In genomic region chr8:125183548-125184451, GRCm38 (mm10) we compare ENCODE assay signal across 8 mouse cellular contexts.
DNase-seq lines count a peak whose midpoint lies in the region; ATAC-seq and TF ChIP-seq lines count a peak whose summit lies in the region.

No protein-coding gene starts in this region.

- H3K4me2 ChIP-seq in hindbrain, embryonic 11.5 days (replicated peaks; ENCODE audit: low read depth, low read length): no peak overlapping the region

- no peak overlapping the region for H3K9ac ChIP-seq in hindbrain, embryonic 11.5 days (ENCODE audit: low read depth, low read length)

- no peak overlapping the region for H3K4me3 ChIP-seq in hindbrain, embryonic 11.5 days (ENCODE audit: low read depth, low read length)

- POLR2A ChIA-PET in Patski (lab: Charles Lee): interaction anchor here (0.6 kb wide), 1 partner anchor 564 kb away, joined by 3 read pairs; no protein-coding TSS in a partner anchor

- in situ Hi-C loops in Patski (cut with MboI; ENCODE audit: low pct_unique_long_range_greater_than_20kb): loop anchor here (5.0 to 10.0 kb wide), 3 partner anchors 121 to 684 kb away; partner anchors contain the start of gene Sipa1l2

- peak; percentile 12 for DNase-seq in Patski (ENCODE audit: low read depth, low spot score)
- DNase-seq in cerebellum, adult 8-10 months: peak; percentile 84
- peak; percentile 94 for DNase-seq in hindbrain, embryonic 11.5 days (ENCODE audit: low spot score)
- DNase-seq in layer of hippocampus, adult 8-10 months (ENCODE audit: low spot score in 2 of 2): peak; percentile 46 to 86
- DNase-seq in lung, postnatal 25 days (ENCODE audit: low spot score): peak; percentile 78
- DNase-seq in retina, postnatal 7 days (ENCODE audit: low read depth, low spot score): peak; percentile 65
- peak; percentile 63 for DNase-seq in urinary bladder, postnatal 10 days (ENCODE audit: low spot score)

- CTCF ChIA-PET in Patski (lab: Charles Lee): interaction anchor here (0.7 to 1.7 kb wide), 16 partner anchors 10 to 683 kb away, joined by 3 to 6 read pairs (median 3); no protein-coding TSS in a partner anchor

- no peak for ATAC-seq in Patski
- peak; percentile 94 for ATAC-seq in frontal cortex, adult (ENCODE audit: low TSS enrichment)
- ATAC-seq in hindbrain, embryonic 11.5 days (ENCODE audit: low FRiP score): peak; percentile 57

- H3K27ac ChIP-seq in hindbrain, embryonic 11.5 days (ENCODE audit: low read depth, low read length): no peak overlapping the region

- H3K36me3 ChIP-seq in hindbrain, embryonic 11.5 days (ENCODE audit: control insufficient read depth, insufficient read depth, low read length): no peaks in the 10 kb centered on the region

- H3K4me1 ChIP-seq in hindbrain, embryonic 11.5 days (replicated peaks; ENCODE audit: control insufficient read depth, insufficient read depth, low read length): 0 out of 2 replicates have a peak, but pooled peaks cover 2% of the 10 kb centered on the region

- no peaks in the 10 kb centered on the region for H3K9me3 ChIP-seq in hindbrain, embryonic 11.5 days (ENCODE audit: control insufficient read depth, low read length)

- H3K27me3 ChIP-seq in Patski: peaks cover 6% of the 10 kb centered on the region
- H3K27me3 ChIP-seq in hindbrain, embryonic 11.5 days (ENCODE audit: control insufficient read depth, insufficient read depth, low read length): no peaks in the 10 kb centered on the region

- 20% methylated on average over 17 of the region's 17 CpGs for WGBS in hindbrain, embryonic 11.5 days

- TF ChIP-seq CTCF in Patski (IDR thresholded peaks at IDR 0.05): peak; percentile 98

Comparison
In these comparisons a context has a peak if more than half of its experiments do, and no peak if none do; other contexts are left out.
1. DNase-seq: peak in every context shown above with its lines; median percentile 94 in hindbrain, embryonic 11.5 days; 84 in cerebellum, adult 8-10 months; 78 in lung, postnatal 25 days; 66 in layer of hippocampus, adult 8-10 months; 65 in retina, postnatal 7 days; 63 in urinary bladder, postnatal 10 days; 12 in Patski.